Mouse (Mus musculus): Measurements from ENCODE around the gene Wap. TPM values are rescaled to one million over a fixed set of nuclear protein-coding genes. Genes with fewer than 3 reads are reported as not detected.

Wap gene
- polyA plus RNA-seq, 1 experiment from 2014 or later = not detected

DNA sequence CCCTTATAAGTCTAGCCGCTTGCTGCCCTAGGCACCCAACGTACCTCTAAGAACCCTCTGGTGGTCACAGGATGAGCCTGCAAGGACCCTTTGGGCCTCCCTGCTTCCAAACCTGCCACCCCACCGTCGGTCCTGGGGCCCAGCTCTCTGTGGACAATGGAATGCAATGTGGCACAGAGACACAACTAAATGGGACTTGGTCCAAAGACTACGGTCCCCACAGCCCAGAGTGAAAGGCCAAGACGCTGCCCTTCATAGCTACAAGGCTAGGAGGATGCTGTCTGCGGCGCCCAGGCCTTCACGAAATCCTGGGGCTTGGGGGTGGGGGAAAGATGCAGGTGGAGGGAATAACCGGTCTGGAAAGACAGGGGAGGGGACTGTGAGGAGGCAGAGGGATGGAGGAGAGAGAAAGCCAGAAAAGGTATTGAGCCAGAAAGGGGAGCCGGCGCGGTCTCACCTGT, 33.4 kb downstream of the Wap start:
- peak overlapping the region; percentile 54 for H3K4me2 ChIP-seq (ENCODE audit: low read depth, low read length)
- WGBS (ENCODE audit: insufficient replicate concordance) = 28% methylated on average over 12 of the region's 13 CpGs
- peak; percentile 30; the same call in 1 of the 2 replicates for TF ChIP-seq CTCF (IDR thresholded peaks at IDR 0.05; ENCODE audit: low read depth)
- TF ChIP-seq EP300 (IDR thresholded peaks at IDR 0.05; ENCODE audit: low read depth) = no peak
- H3K36me3 ChIP-seq (replicated peaks; ENCODE audit: insufficient read depth, low read length) = no peaks in the 10 kb centered on the region
- H3K4me3 ChIP-seq (ENCODE audit: low read depth, low read length) = peak overlapping the region; percentile 19; the same call in 1 of the 2 replicates
- ATAC-seq = no peak
- no peak for DNase-seq
- H3K27ac ChIP-seq (ENCODE audit: low read depth) = no peak overlapping the region
- peaks cover 9% of the 10 kb centered on the region; the same call in 1 of the 2 replicates for H3K4me1 ChIP-seq (ENCODE audit: insufficient read depth)
- no peak overlapping the region for H3K9ac ChIP-seq (replicated peaks)
- peaks cover 37% of the 10 kb centered on the region for H3K27me3 ChIP-seq (ENCODE audit: insufficient read depth, low read length)
- no peaks in the 10 kb centered on the region for H3K9me3 ChIP-seq (ENCODE audit: low read length)

DNA sequence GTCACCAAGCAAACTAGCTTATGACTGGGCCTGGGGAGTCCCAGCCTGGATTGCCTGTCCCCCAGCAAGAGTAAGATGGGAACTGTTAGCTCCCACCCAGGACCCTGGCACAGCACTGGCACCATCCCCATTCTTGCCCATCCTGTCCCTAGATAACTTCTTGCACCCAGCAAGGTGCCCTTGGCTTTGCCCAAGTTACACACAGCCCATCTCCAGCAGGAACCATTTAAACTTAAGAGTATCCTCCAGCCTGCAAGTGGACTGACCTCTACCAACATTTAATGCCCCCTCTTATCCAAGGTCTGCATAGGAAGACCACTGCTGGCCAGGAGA, 33.9 kb downstream of the Wap start:
- Histone ChIP-seq H3K4me1 (ENCODE audit: insufficient read depth) (peaks cover 9% of the 10 kb centered on the region; the same call in 1 of the 2 replicates), H3K4me2 (ENCODE audit: low read depth, low read length) (no peak overlapping the region), H3K9me3 (ENCODE audit: low read length) (no peaks in the 10 kb centered on the region), H3K27ac (ENCODE audit: low read depth) (no peak overlapping the region), H3K36me3 (replicated peaks; ENCODE audit: insufficient read depth, low read length) (no peaks in the 10 kb centered on the region), H3K9ac (replicated peaks) (no peak overlapping the region), H3K27me3 (ENCODE audit: insufficient read depth, low read length) (peaks cover 37% of the 10 kb centered on the region), H3K4me3 (ENCODE audit: low read depth, low read length) (no peak overlapping the region)
- DNase-seq = no peak
- TF ChIP-seq EP300 (IDR thresholded peaks at IDR 0.05; ENCODE audit: low read depth) (no peak), CTCF (IDR thresholded peaks at IDR 0.05; ENCODE audit: low read depth) (no peak)
- ATAC-seq = no peak

GRCm38 (mm10) chr11:6603887-6604603, 34.4 kb downstream of the Wap start:
- H3K9ac ChIP-seq (replicated peaks) = no peak overlapping the region
- TF ChIP-seq EP300 (IDR thresholded peaks at IDR 0.05; ENCODE audit: low read depth) (no peak), CTCF (IDR thresholded peaks at IDR 0.05; ENCODE audit: low read depth) (no peak)
- no peaks in the 10 kb centered on the region for H3K9me3 ChIP-seq (ENCODE audit: low read length)
- DNase-seq (peak; percentile 34), ATAC-seq (no peak)
- peaks cover 9% of the 10 kb centered on the region; the same call in 1 of the 2 replicates for H3K4me1 ChIP-seq (ENCODE audit: insufficient read depth)
- 29% methylated on average over 12 of the region's 12 CpGs for WGBS (ENCODE audit: insufficient replicate concordance)
- H3K27me3 ChIP-seq (ENCODE audit: insufficient read depth, low read length) = peaks cover 37% of the 10 kb centered on the region
- no peaks in the 10 kb centered on the region for H3K36me3 ChIP-seq (replicated peaks; ENCODE audit: insufficient read depth, low read length)
- H3K4me2 ChIP-seq (ENCODE audit: low read depth, low read length) = no peak overlapping the region
- no peak overlapping the region for H3K27ac ChIP-seq (ENCODE audit: low read depth)
- H3K4me3 ChIP-seq (ENCODE audit: low read depth, low read length) = no peak overlapping the region

DNA sequence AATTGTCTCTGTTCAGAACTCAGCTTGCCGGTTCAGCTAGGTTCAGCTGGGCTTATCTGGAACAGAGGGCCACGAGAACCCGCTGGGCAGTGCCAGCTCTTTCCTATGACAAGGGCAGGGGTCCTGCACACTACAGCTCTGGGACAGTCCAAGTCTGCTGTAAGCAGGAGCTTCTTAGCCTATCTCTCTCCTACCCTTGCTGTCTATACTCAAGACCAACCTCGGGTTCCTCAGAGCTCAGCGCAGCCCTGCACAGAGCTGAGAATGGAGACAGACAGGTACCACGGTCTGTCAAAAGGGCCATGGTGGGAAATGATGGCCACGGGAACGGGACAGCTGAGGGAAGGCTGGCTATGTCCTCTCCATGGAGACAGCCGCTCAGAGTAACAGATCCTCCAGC, 35.2 kb downstream of the Wap start:
- Histone ChIP-seq H3K4me1 (ENCODE audit: insufficient read depth) (peaks cover 9% of the 10 kb centered on the region; the same call in 1 of the 2 replicates), H3K27me3 (ENCODE audit: insufficient read depth, low read length) (peaks cover 37% of the 10 kb centered on the region), H3K9ac (replicated peaks) (no peak overlapping the region), H3K4me2 (ENCODE audit: low read depth, low read length) (no peak overlapping the region), H3K4me3 (ENCODE audit: low read depth, low read length) (no peak overlapping the region), H3K9me3 (ENCODE audit: low read length) (no peaks in the 10 kb centered on the region), H3K36me3 (replicated peaks; ENCODE audit: insufficient read depth, low read length) (peaks cover 5% of the 10 kb centered on the region; the same call in 1 of the 2 replicates), H3K27ac (ENCODE audit: low read depth) (no peak overlapping the region)
- no peak for TF ChIP-seq EP300 (IDR thresholded peaks at IDR 0.05; ENCODE audit: low read depth)
- no peak for ATAC-seq
- no peak for DNase-seq
- WGBS (ENCODE audit: insufficient replicate concordance) = 66% methylated on average over 9 of the region's 9 CpGs

- TF ChIP-seq CTCF (IDR thresholded peaks at IDR 0.05; ENCODE audit: low read depth) (no peak), EP300 (IDR thresholded peaks at IDR 0.05; ENCODE audit: low read depth) (no peak)
- 75% methylated on average over 9 of the region's 9 CpGs for WGBS (ENCODE audit: insufficient replicate concordance)
- Histone ChIP-seq H3K9ac (replicated peaks) (no peak overlapping the region), H3K4me1 (ENCODE audit: insufficient read depth) (peaks cover 9% of the 10 kb centered on the region; the same call in 1 of the 2 replicates), H3K27me3 (ENCODE audit: insufficient read depth, low read length) (peaks cover 37% of the 10 kb centered on the region), H3K4me3 (ENCODE audit: low read depth, low read length) (no peak overlapping the region), H3K27ac (ENCODE audit: low read depth) (no peak overlapping the region), H3K4me2 (ENCODE audit: low read depth, low read length) (no peak overlapping the region), H3K36me3 (replicated peaks; ENCODE audit: insufficient read depth, low read length) (peaks cover 10% of the 10 kb centered on the region), H3K9me3 (ENCODE audit: low read length) (no peaks in the 10 kb centered on the region)
- DNase-seq (no peak), ATAC-seq (no peak)
Observed at GRCm38 (mm10) chr11:6602662-6603061, 35.8 kb downstream of the Wap start.

- TF ChIP-seq CTCF (IDR thresholded peaks at IDR 0.05; ENCODE audit: low read depth) = no peak
- no peak for TF ChIP-seq EP300 (IDR thresholded peaks at IDR 0.05; ENCODE audit: low read depth)
- ATAC-seq (no peak), DNase-seq (no peak)
- 60% methylated on average over 20 of the region's 20 CpGs for WGBS (ENCODE audit: insufficient replicate concordance)
- peaks cover 9% of the 10 kb centered on the region; the same call in 1 of the 2 replicates for H3K4me1 ChIP-seq (ENCODE audit: insufficient read depth)
- no peak overlapping the region for H3K27ac ChIP-seq (ENCODE audit: low read depth)
- H3K36me3 ChIP-seq (replicated peaks; ENCODE audit: insufficient read depth, low read length) = peaks cover 18% of the 10 kb centered on the region
- no peaks in the 10 kb centered on the region for H3K9me3 ChIP-seq (ENCODE audit: low read length)
- H3K9ac ChIP-seq (replicated peaks) = no peak overlapping the region
- H3K4me2 ChIP-seq (ENCODE audit: low read depth, low read length) = no peak overlapping the region
- peaks cover 37% of the 10 kb centered on the region for H3K27me3 ChIP-seq (ENCODE audit: insufficient read depth, low read length)
- no peak overlapping the region for H3K4me3 ChIP-seq (ENCODE audit: low read depth, low read length)
Observed at GRCm38 (mm10) chr11:6601649-6602480, 36.6 kb downstream of the Wap start.
